Mouse (Mus musculus): ENCODE measurements around the gene Rmdn3.

Rmdn3 gene

DNA sequence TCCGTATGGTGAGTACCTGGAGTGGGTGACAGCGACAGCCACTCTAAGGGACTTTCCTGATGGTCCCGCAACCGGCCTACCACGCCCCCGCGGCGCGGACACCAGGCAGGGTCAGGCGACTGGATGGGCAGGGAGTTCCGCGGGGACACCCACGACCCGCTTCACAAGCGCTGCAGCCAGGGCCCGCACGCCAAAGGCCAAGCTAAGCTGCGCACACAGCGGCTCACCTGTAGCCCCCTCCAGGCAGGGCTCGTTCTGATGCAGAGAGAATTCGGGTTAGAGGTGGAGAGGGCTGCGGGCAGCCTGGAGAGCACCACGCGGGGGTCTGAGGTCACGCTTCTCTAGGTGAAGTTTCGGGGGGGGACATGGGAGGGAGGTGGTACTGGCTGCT, 11.0 kb upstream of the Rmdn3 start:
- in situ Hi-C loops (cut with MboI) = no loop called here

DNA sequence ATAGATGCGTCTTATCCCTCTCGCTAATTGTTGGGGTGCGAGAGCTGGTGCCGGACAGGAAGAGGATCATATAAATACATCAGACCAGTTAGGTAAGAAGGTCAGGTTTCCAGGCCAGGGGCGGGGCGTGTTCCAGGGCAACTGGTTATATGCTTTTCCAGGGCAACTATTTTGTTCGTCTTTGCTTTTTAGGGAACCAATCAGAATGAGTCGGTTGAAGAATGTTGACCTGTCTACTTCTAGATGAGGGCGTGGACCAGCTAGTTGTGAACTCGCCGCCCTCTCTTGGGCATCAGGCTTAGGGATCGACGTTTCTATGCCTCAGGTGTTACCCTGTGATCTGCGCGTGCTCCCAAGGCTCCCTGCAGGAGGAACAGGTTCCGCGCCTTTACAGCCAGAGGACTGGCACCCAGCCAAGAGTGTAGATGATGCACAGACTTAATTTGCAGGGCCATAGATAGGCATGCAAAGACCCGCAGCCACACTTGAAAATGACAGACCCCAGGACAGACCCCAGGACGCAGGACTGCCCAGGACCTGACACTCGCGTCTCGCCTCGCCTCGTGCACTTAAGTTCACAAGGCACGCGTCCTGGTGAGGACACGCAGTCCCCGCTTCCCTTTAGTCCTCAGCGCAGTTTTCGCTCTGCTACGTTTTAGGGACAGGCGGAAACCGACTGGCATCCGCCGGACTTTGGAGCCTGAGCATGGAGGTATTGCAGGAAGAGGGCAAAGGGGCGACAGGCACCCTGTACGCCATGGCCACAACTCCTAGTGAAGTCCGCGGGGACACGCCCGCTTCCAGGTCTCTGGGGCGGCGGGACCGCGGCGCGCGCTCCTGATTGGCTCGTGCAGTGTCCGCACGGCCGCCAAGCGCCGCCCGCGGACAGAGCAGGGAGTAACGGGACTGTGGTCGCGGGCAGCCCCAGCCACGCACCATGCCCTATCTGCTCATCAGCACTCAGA, 10.3 kb upstream of the Rmdn3 start, which contains the start of gene Gchfr:
Gene Gchfr, plus strand, starts transcription at position 873 of the 965 bp plus-strand sequence.
- in situ Hi-C loops (cut with MboI) = no loop called here

DNA sequence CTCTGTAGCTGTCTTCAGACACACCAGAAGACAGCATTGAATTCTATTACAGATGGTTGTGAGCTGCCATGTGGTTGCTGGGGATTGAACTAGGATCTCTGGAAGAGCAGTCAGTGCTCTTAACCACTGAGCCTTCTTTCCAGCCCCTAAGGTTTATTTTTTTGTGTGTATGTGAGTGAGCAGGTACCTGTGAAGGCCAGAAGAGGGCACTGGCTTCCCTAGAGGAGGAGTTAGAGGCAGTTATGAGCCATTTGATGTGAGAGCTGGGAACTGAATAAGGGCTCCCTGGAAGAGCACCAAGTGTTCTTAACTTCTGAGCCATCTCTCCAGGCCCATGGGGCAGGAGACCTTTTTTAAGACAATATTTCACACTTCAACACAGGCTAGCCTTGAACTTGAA, 8.6 kb upstream of the Rmdn3 start:
- in situ Hi-C loops (cut with MboI) = no loop called here

DNA sequence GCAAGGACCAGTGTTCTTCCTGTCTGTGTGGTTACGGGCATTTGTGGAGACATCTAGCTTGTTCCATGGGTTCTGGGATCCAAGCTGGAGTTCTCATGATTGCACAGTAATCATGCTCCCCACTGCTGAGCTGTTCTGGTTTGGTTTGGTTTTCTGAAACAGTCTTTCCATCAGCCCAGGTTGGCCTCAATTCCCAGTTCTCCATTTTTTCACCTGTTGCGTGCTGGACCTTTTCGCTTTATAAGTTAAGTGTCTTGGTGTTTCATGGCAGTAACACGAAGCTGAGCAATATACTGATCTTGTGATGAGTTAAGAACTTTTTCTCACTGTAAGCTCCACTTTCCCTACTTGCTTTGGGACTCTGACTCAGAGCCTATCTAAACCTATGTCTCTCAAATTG, 7.2 kb upstream of the Rmdn3 start:
- in situ Hi-C loops (cut with MboI) = no loop called here

GRCm38 (mm10) chr2:119163135-119163534, 6.3 kb upstream of the Rmdn3 start:
- in situ Hi-C loops (cut with MboI) = no loop called here

GRCm38 (mm10) chr2:119161247-119161646, 4.4 kb upstream of the Rmdn3 start:
- in situ Hi-C loops (cut with MboI) = no loop called here

DNA sequence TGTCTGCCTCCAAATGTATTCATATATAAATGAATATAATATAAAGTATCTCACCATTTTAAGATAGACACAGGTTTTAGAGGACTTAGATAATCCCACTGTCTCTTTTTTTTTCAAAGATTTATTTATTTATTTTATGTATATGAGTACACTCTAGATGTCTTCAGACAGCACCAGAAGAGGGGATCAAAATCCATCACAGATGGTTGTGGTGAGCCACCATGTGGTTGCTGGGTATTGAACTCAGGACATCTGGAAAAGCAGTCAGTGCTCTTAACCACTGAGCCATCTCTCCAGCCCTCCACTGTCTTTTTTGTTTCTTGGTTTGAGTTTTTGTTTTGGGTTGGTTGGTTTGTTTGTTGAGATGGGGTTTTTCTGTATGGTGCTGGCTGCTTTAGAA, 1.0 kb upstream of the Rmdn3 start:
- in situ Hi-C loops (cut with MboI) = no loop called here

DNA sequence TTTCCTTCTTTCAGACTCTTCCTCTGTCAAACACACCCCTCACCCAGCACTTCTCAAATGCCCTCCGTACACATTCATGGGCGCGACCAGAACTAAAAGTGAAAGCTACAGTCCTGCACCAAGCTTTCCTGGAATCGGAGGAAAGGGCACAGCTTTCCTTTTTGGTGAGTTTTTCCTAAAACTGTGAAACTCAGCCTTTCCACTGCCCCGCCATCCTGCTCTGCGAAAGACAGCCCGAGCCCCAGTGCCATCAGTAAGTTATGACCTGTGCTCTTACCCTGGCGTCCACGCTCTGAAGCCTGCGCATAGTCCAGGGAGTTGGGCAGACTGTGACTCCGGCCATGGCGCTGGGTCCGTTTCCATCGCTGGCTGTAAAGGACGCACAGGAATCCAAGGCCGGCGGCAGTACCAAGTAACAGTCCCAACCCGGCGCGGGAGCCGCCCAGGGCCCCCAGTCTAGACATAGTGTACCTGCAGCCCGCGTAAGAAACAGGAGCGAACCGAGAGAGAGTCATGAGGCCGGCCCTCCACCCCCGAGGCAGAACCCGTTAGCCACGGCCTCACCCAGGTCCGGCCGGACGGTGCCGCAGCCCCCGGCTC, 653 bp downstream of the Rmdn3 start:
- in situ Hi-C loops (cut with MboI) = no loop called here

GRCm38 (mm10) chr2:119155388-119155787, 1.4 kb downstream of the Rmdn3 start:
- in situ Hi-C loops (cut with MboI) = no loop called here

DNA sequence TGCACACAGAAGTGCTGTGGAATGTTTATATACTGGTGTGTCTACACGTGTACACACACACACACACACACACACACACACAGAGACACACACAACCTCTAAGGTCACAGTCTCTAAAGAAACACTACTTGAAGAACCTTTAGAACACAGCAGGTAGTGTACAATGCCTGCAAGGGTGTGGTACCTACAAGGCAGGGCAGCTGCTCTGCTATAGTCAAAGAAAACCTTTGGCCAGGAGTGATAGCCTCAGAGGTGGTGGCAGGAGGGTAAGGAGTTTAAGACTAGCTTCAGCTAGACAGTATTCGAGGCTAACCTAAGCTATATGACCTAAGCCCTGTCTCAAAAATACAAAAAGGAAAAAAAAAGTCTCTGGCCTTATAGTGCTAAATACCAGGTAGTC, 2.2 kb downstream of the Rmdn3 start:
- in situ Hi-C loops (cut with MboI) = no loop called here

DNA sequence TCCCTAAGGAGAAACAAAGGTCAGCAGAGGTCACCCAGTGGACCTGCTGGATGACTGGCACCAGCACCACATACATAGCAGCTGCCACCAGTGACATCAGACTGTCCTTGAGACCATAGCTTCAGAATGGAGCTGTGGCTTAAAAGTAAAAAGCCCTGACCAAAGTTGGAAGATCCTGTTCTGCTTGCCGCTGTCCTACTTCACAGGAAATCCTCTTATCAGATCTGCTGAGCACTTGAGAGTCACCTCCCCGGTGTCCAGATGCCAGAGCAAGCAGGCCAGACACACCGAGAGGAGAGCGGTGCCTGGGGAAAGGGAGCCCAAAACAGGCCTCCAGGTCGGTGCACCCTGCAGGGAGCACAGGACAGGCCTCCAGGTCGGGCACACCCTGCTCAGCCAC, 4.6 kb downstream of the Rmdn3 start:
- in situ Hi-C loops (cut with MboI) = no loop called here

GRCm38 (mm10) chr2:119147775-119148174, 9.1 kb downstream of the Rmdn3 start:
- in situ Hi-C loops (cut with MboI) = no loop called here

DNA sequence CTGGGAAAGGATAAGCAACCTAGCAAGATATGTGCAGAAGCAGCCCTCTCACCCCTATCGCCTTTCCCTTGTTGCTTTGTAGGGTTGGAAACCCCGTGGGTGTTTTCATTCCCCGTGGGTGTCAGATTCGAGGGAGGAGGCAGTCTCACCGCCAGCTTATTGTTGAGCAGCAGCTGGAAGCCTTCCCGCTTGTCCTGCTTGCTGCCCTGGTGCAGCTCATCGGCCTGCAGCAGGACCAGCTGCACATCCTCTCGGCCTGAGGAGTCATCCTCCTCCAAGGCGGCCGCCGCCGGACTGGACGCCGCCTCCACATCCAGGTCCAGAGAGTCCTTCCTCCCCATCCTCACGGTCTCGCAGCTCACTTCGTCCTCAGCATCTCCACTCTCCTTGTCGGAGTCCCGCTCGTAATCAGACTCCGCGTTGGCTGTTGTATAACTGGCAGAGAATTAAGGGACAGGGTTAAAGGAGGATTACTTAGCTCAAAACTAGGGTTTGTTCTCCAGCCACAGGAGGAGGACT, 9.6 kb downstream of the Rmdn3 start:
- in situ Hi-C loops (cut with MboI) = no loop called here

- in situ Hi-C loops (cut with MboI) = no loop called here
These were observed 10.4 kb downstream of the Rmdn3 start for GRCm38 (mm10) chr2:119146435-119146834.

DNA sequence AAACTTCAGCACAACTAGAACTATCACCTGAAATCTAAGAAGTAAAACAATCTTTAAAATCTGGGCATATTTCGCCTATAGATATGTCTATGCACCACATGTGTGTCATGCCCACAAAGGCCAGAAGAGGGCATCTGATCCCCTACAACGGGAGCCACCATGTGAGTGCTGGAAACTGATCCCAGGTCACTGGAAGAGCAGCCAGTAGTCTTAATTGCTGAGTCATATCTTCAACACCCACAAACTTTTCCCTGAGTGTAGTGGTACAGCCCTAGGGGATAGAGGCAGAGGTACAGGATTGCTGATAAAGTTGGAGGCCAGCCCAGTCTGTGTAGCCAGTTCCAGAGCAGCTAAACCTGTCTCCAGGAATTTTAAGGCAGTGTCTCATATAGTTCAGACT, 11.6 kb downstream of the Rmdn3 start:
- in situ Hi-C loops (cut with MboI) = no loop called here

DNA sequence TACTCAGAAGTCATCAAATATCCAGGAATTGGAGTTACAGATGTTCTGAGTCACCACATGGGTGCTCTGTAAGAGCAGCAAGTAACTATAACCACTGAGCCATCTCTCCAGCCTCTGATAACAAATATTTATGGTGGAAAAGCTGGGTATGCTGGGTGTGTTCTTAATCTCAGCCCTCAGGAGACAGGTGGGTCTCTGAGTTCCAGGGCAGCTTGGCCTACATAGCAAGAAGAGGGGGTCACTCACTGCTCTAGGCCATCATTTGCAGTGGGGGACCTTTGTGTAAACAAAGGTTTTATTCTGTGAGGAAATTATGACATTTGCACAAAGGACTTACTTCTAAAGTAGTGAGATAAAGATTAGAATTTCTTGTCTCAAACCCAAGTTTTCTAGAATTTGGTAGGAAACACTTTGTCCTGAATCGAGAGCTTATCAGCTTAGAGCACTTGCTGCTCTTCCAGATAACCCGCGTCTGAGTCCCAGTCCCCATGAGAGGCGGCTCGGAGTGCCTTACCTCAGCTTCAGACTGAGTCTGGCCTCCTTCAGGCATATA, 20.4 kb downstream of the Rmdn3 start:
- in situ Hi-C loops (cut with MboI) = no loop called here

GRCm38 (mm10) chr2:119113121-119113925, 43.5 kb downstream of the Rmdn3 start:
- in situ Hi-C loops (cut with MboI) = no loop called here

GRCm38 (mm10) chr2:119112438-119113112, 44.3 kb downstream of the Rmdn3 start, which contains the start of gene Rad51:
Rad51 (plus strand) TSS chr2:119112793.
- in situ Hi-C loops (cut with MboI) = no loop called here

- in situ Hi-C loops (cut with MboI) = no loop called here
These were observed 45.8 kb downstream of the Rmdn3 start for GRCm38 (mm10) chr2:119111060-119111459.

DNA sequence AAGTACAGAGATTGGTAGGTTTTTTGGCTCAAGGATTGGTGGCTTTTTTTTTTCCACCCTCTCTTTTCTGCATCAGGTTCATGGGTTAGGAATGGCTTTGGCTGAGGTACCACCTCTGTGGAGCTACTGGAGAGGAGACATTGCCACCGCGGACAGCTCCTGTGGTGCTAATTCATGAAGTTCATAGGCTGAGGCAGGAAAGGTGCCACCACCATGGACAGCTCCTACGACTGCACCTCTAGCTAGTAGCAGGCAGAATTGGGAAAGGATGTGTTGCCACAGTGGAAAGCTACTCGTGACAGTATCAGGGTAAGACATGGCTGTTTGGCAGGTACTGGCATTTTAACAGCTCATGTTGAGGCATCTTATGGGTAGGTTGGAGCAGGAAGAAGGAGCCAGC, 48.3 kb downstream of the Rmdn3 start:
- in situ Hi-C loops (cut with MboI) = no loop called here

DNA sequence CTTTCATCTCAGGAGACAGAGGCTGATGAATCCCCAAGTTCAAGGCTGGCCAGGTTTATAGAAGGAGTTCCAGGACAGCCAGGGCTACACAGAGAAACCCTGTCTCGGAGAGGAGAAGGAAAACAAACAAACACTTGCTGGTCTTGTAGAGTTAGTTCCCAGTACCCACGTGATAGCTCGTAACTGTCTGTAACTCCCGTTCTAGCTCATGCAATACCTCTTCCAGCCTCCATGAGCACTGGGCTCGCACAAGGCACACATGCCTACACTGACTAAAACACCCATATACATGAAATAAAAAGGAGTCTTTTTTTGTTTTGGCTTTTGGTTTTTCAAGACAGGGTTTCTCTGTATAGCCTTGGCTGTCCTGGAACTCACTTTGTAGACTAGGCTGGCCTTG, 50.3 kb downstream of the Rmdn3 start:
- in situ Hi-C loops (cut with MboI) = no loop called here
